Mouse (Mus musculus): ENCODE measurements around the gene AI413582.

The AI413582 gene

DNA sequence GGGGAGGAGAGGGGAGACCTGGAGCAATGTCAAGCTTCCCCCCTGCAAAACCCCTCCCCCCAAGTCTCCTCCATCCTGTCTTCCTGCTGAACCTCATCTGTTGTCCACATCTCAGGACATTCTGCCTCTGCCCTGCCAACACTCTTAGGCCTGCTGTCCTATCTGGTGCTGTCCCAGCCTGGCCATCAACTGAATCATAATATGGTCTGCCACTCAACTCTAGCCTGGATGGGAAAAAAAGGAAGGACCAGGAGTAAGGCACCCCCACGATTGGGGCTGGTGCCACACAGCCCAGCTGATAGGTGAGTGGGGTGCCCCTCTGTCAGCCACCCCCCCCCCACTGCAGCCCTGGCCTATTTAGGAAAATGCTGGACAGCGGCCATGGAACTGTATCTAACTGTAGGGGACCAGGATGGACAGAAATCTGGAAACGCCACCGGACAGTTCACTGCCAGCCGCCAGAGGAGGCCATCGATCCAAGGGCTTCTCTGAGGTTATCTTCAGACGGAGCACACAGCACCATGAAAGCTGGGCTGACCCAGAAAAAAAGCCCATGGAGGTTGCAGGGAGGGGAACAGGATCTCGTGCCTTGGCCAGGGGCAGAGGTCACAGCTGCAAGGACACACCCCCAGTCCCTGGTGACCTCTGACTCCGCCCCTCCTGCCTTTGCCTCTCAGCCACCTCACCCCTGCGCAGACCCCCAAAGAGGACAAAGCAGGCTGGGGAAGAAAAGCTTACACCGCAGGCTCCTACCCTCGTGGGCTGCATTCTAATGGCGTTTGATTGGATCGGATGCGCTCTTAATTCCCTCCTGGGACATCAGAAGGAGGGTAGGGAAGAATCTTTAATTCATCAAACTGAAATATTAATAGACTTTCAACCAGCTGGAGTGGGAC is 46.6 kb downstream of the AI413582 start:
- DNase-seq (ENCODE audit: low spot score) = no peak

GRCm38 (mm10) chr17:27518296-27518695 is 47.3 kb downstream of the AI413582 start:
- no peak for DNase-seq (ENCODE audit: low spot score)

GRCm38 (mm10) chr17:27513916-27514762 is 51.4 kb downstream of the AI413582 start:
- no peak for DNase-seq (ENCODE audit: low spot score)

All from urinary bladder, postnatal 25 days (tissue).